Mouse (Mus musculus) heart, adult 2 months (tissue): Measurements from ENCODE around the gene Rpl32.

Source experiments
- CTCF ChIP-seq: fragments of 200-600 bp; IDR thresholded peaks from 2 replicates; pipeline ENCODE4 v1.8.1; 2022; ENCODE audit warnings: antibody characterized with exemption, mild to moderate bottlenecking, moderate library complexity
- EP300 ChIP-seq: fragments of 200-500 bp; IDR thresholded peaks from 2 replicates; pipeline ENCODE4 v1.6.1; 2011; ENCODE audit warnings: low read depth, low read length, control low read depth; ENCODE audit not compliant: insufficient read depth

DNA sequence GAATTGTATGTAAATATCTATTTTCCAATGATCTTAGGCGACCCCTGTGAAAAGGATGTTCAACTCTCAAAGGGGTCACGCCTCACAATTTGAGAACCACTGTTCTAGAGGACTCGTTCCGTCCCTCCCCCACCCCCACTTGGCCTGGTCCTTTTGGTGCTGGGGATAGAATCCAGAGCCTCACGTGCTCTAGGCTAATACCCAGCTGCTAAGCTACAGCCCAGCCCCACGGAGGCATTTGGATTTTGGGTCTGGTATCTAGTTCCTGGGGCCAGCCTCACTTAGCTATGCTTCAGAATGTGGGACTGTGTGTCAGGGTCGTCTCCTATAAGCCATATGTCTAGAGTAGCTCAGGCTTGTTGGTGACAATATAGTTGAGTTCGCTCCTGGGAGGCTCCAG, 3.1 kb upstream of the Rpl32 start:
- TF ChIP-seq CTCF (no peak), EP300 (no peak)
